Mouse (Mus musculus) kidney, postnatal 0 days (tissue): Measurements from ENCODE around the gene Dop1b. TPM values are rescaled to one million over a fixed set of nuclear protein-coding genes. Genes with fewer than 3 reads are reported as not detected.

Source experiments
- ATAC-seq: fragments of 200-750 bp; cut with Nextera tagmentation; replicated peaks from 2 replicates; pipeline ENCODE4 v1.8.0; 2017; ENCODE audit warnings: low read depth, moderate number of reproducible peaks, moderate TSS enrichment, moderate library complexity; ENCODE audit not compliant: low FRiP score
- DNase-seq: peaks from one replicate; pipeline ENCODE4 v3.0.0-alpha.2; 2016; ENCODE audit warnings: low spot score
- H3K27ac ChIP-seq: fragments of 300-500 bp; sonication (generic); 2 replicates; pipeline ENCODE4 v1.5.1; 2014; ENCODE audit warnings: mild to moderate bottlenecking
- H3K27me3 ChIP-seq: fragments of 300-500 bp; sonication (generic); 2 replicates; pipeline ENCODE4 v1.6.1; 2014; ENCODE audit warnings: low read length, mixed read lengths; ENCODE audit not compliant: insufficient read depth
- H3K36me3 ChIP-seq: fragments of 300-500 bp; sonication (generic); 2 replicates; pipeline ENCODE4 v1.6.1; 2014; ENCODE audit warnings: low read length, mixed read lengths; ENCODE audit not compliant: insufficient read depth
- H3K4me1 ChIP-seq: fragments of 300-500 bp; sonication (generic); replicated peaks from 2 replicates; pipeline ENCODE4 v1.6.1; 2014; ENCODE audit warnings: antibody characterized with exemption, low read length, mixed read lengths; ENCODE audit not compliant: insufficient read depth
- H3K4me2 ChIP-seq: fragments of 300-500 bp; sonication (generic); 2 replicates; pipeline ENCODE4 v1.6.1; 2014; ENCODE audit warnings: mild to moderate bottlenecking, low read length, moderate library complexity, mixed read lengths
- H3K4me3 ChIP-seq: fragments of 300-500 bp; sonication (generic); replicated peaks from 2 replicates; pipeline ENCODE4 v1.5.1; 2014; ENCODE audit warnings: low read depth, low read length
- H3K9ac ChIP-seq: fragments of 300-500 bp; sonication (generic); 2 replicates; pipeline ENCODE4 v1.6.1; 2014; ENCODE audit warnings: low read depth, low read length
- H3K9me3 ChIP-seq: fragments of 300-500 bp; sonication (generic); replicated peaks from 2 replicates; pipeline ENCODE4 v1.6.1; 2016; ENCODE audit warnings: low read length, inconsistent platforms, mixed read lengths
- CTCF ChIP-seq: IDR thresholded peaks from 2 replicates; pipeline ENCODE4 v1.5.1; 2016; ENCODE audit warnings: antibody characterized with exemption, low read depth, mild to moderate bottlenecking, moderate library complexity
- WGBS: fragments of 180-500 bp; shearing (Covaris S2); extraction: QIAGEN DNeasy Blood & Tissue Kit; methylation state at CpG from one replicate; pipeline ENCODE4 v1.1.7; 2014; 5-methylcytosine and 5-hydroxymethylcytosine counted together
- polyA plus RNA-seq: library from polyadenylated mRNA; unstranded; fragments of >200 nt; fragmentation: Nextera tagmentation; extraction: Ambion mirVana; gene quantifications from 2 replicates; pipeline ENCODE4 v1.2.1, GENCODE M21; 2015

Dop1b gene
- polyA plus RNA-seq, 1 experiment from 2014 or later = 22.5 TPM

DNA sequence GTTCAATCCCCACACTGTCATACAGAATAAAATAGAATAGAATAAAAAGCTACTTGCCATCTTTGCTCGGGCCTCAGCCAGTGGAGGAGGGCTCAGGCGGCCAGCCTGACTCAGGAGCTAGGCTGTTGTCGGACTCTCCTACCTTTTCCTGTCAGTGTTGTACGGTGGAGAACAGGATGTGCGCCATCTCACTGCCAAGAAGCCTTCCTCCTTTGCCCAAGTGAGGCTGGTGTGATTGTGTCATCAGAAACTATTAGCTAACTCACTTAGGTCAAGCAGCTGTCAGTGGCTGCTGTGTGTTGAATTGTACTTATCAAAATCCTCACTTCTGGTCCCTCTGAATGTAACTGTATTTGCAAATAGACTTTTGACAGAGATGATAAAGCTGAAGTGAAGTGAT, 10.1 kb downstream of the Dop1b start:
- Histone ChIP-seq H3K36me3 (no peaks in the 10 kb centered on the region), H3K4me2 (no peak overlapping the region), H3K27me3 (no peaks in the 10 kb centered on the region), H3K9ac (no peak overlapping the region), H3K4me1 (no peaks in the 10 kb centered on the region), H3K27ac (no peak overlapping the region), H3K4me3 (no peak overlapping the region), H3K9me3 (no peaks in the 10 kb centered on the region)
- WGBS = 79% methylated on average over 5 of the region's 5 CpGs
- no peak for TF ChIP-seq CTCF
- no peak for ATAC-seq
- no peak for DNase-seq

DNA sequence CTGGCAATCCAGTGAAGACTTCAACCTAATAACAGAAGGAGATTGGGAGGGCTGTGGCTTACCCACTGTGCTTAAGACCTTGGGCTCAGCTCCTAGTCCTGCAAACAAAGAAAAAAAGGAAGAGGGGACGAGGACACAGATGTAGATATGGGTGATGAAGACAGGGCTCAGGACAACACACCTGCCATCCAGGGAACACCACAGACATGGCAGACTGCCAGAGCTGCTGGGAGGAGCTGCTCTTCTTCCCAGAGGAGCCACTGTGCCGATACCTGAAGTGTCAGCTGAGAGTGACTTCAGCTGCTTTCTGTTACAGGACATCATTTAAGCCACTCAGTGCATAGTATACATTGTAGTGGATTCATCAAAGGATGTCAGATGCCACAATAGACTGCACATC, 10.8 kb downstream of the Dop1b start:
- 78% methylated on average over 2 of the region's 2 CpGs for WGBS
- no peak overlapping the region for H3K4me2 ChIP-seq
- no peaks in the 10 kb centered on the region for H3K9me3 ChIP-seq
- H3K27ac ChIP-seq = no peak overlapping the region
- ATAC-seq = no peak
- no peak overlapping the region for H3K9ac ChIP-seq
- DNase-seq = no peak
- no peaks in the 10 kb centered on the region for H3K27me3 ChIP-seq
- no peak for TF ChIP-seq CTCF
- no peak overlapping the region for H3K4me3 ChIP-seq
- no peaks in the 10 kb centered on the region for H3K36me3 ChIP-seq
- H3K4me1 ChIP-seq = no peaks in the 10 kb centered on the region

DNA sequence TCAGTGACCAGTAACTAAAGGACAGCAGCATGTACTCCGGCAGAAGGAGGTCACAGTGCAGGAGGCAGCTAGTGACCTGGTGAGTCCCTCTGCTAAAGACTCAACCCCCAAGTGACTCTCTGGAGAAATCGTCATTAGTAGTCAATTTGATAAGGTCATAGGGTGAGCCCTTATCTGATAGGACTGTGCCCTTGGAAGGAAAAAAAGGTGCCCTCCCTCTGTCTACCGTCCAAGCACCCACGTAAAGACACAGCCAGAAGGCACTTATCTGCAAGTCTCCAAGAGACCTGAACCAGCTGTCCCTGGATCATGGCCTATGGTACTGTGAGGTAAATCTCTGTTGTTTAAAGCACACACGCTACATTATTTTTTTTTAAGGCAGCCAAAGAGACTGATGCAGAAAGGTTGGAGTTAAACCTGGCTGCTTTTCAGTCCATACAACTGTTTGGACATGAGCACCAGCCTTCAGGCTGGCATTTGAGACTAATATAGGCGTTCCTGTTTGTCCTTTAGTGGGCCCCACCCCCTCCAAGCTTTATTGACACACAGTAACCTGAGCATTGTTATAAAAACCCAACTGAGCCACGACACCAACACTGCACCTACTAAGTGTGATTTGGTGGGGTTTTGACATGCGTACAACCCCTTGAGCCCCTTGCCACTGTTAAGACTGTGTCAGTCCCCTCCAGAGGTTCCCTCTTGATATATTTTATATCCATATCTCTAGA, 13.9 kb downstream of the Dop1b start:
- ATAC-seq (no peak), DNase-seq (no peak)
- no peaks in the 10 kb centered on the region for H3K36me3 ChIP-seq
- peaks cover 12% of the 10 kb centered on the region for H3K4me1 ChIP-seq
- H3K9ac ChIP-seq = no peak overlapping the region
- H3K27me3 ChIP-seq = no peaks in the 10 kb centered on the region
- H3K27ac ChIP-seq = no peak overlapping the region
- no peak for TF ChIP-seq CTCF
- H3K4me2 ChIP-seq = no peak overlapping the region
- H3K9me3 ChIP-seq = no peaks in the 10 kb centered on the region
- 64% methylated on average over 8 of the region's 8 CpGs for WGBS
- no peak overlapping the region for H3K4me3 ChIP-seq

DNA sequence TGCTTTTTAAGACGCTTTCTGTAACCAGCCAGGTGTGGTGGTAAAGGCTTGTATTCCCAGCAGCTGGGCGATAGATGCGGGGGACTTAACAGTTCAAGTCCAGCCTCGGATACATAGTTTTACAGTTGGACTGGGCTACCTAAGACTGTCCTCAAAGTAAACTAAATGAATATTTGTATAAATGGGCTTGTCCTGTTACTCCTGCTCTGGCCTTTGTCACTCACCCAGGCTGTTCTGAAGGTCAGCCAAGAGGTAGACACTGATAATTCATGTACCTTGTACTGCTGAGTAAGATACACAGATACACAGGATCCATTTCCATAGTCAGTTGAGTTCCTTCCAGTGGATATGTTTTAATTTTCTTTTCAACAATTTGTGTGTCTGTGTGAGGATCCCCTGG, 14.5 kb downstream of the Dop1b start:
- H3K9ac ChIP-seq = no peak overlapping the region
- H3K4me1 ChIP-seq = peaks cover 12% of the 10 kb centered on the region
- no peaks in the 10 kb centered on the region for H3K27me3 ChIP-seq
- ATAC-seq (no peak), DNase-seq (no peak)
- H3K4me3 ChIP-seq = no peak overlapping the region
- 90% methylated on average over 4 of the region's 4 CpGs for WGBS
- no peak for TF ChIP-seq CTCF
- H3K9me3 ChIP-seq = no peaks in the 10 kb centered on the region
- H3K4me2 ChIP-seq = no peak overlapping the region
- no peak overlapping the region for H3K27ac ChIP-seq
- no peaks in the 10 kb centered on the region for H3K36me3 ChIP-seq

DNA sequence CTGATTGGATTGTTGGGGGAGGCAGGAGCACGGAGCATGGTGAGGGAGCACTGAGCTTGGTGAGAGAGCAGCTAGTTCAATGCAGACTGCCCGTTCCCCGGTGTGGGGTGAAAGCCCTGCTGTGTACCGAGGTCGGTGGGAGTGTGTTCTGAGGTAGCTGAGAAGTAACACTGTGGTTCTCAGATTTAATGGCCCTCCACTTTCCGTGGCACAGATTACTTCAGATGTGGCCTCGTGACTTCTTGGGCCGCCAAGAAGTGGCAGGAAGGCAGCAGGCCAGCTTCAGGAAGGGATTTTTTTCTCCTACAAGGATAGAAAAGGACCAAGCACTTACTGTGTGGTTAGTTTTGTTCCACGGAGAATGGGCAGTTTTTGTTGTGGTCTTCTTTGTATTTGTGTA, 17.0 kb downstream of the Dop1b start:
- no peak overlapping the region for H3K4me3 ChIP-seq
- no peaks in the 10 kb centered on the region for H3K27me3 ChIP-seq
- no peaks in the 10 kb centered on the region for H3K9me3 ChIP-seq
- ATAC-seq (no peak), DNase-seq (no peak)
- TF ChIP-seq CTCF = no peak
- no peak overlapping the region for H3K9ac ChIP-seq
- WGBS = 60% methylated on average over 9 of the region's 9 CpGs
- peaks cover 12% of the 10 kb centered on the region for H3K4me1 ChIP-seq
- H3K36me3 ChIP-seq = no peaks in the 10 kb centered on the region
- no peak overlapping the region for H3K4me2 ChIP-seq
- H3K27ac ChIP-seq = no peak overlapping the region

DNA sequence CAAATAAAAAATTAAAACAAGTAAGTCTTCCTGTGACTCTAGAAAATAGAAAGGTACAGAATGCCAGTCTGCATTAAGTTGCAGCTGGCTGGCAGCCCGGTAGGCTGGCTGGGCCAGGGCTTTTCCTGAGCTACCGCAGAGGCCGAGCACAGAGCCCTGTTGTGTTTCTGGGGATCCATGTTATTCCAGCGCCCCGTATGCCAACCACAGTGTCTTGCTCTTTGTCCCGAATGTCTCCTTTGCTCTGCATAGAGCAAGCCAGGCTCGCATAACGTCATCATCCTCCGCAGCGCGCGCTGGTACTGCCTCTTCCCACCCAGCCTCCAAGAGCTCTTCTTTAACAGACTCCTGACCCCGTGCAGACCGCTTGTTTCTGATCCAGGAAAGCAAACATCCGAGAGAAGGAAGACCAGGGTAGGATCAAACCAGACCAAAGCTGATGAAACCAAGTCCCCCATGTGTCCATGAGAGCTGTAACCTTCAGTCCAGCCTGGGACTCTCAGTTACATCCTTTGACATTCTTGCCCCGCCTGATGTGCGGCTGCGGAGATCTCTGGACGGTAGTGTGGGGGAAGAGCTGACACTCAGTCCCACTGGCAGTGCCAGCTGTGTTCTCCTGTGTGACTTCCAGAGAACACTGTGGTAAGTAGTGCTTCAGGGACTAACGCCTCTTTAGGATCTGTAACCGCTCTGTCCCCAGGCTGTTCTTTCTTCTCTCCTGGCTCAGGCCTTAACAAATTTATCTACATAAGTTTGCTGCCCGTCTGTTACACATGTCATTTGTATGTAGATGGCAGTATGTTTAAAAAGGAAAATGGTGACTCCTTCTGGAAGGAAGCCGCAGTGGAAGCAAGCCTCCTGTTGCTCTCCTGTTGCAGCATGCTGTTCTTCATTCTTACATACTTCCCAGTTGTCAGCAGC, 18.4 kb downstream of the Dop1b start:
- TF ChIP-seq CTCF = no peak
- Histone ChIP-seq H3K9me3 (no peaks in the 10 kb centered on the region), H3K4me3 (no peak overlapping the region), H3K9ac (no peak overlapping the region), H3K4me1 (peaks cover 12% of the 10 kb centered on the region), H3K36me3 (no peaks in the 10 kb centered on the region), H3K27me3 (no peaks in the 10 kb centered on the region), H3K27ac (no peak overlapping the region), H3K4me2 (no peak overlapping the region)
- WGBS = 80% methylated on average over 23 of the region's 23 CpGs
- ATAC-seq = no peak
- DNase-seq = no peak
